Mouse (Mus musculus): ENCODE measurements around the gene Rgl1. TPM values are rescaled to one million over a fixed set of nuclear protein-coding genes. Genes with fewer than 3 reads are reported as not detected.

Gene Rgl1
- total RNA-seq, 2 experiments from 2014 or later: 50.8 to 60.7 TPM

DNA sequence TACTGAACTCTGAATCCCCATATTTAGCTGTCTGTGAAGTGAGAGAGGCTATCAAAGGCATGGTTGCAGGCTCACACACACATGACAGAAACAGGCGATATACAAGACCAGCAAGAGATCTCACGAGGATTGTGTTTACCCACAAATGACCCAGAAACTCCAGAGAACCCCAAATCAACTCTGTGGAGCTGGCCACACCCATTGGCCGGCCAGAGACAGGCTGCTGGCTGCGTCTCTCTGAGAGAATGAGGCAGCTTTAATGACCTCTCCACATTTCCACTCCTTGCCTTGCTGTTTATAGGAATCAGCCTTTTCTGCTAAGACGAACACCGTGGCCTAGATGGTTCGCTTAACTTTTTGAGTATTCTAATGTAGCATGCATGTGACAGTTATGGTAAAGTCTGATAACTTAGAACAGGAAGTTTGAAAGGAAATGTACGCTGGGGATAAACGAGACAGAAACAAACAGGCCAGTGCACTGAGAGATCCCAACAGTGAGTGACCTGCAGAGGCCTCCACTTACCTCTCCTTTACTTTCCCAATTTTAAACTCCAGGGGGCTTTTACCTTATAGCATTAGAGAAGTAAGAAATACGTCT is 148.3 kb downstream of the Rgl1 start:
- DNase-seq (ENCODE audit: low spot score in 2 of 2): no peak

DNA sequence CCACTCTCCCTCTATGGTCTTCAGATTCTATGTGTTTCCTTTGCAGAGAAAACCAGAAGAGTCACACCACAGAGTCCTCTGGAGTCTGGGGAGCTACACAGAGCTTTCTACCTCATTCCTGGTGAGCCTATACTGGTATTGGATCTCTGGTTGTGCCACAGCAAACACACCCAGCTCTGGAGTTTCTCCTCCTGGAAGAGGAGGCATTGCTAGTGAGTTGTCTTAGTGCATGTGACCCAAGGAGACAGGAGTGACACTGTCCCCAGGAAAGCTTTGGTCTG is 149.4 kb downstream of the Rgl1 start:
- DNase-seq (ENCODE audit: low spot score in 2 of 2): no peak

DNA sequence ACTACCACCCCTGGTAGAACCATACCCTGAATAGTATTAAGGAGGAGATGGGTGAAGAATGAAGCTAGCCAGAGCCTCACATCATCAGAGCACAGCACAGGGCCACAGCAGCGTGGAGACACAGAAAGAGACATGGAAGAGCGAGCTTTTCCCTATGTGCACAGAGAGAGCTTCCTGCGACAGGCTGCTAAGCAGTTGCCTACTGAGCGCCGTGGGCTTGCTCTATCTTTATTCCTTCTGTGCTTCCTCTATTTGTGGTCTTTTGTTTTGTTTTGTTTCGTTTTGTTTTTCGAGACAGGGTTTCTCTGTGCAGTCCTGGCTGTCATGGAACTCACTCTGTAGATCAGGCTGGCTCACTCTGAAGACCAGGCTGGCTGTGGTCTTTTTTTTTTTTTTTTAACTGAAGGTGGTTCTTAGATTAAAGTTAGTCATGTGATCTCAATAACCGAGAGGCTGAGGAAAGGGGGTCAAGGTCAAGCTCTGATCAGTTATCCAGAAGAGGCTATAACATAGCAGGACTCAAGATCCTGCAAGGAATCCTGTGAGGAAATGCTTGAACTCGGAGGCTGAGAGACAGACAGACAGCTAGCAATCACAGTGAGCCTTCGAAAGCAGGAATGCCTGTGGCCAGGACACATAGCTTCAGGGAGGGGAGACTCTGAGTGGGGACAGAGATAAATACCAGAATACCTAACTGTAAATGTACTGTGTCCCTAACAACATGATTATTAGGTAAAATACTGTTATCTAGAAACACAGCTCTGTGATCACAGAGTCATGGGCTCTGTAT is 150.0 kb downstream of the Rgl1 start:
- no peak for DNase-seq (ENCODE audit: low spot score in 2 of 2)

- no peak for DNase-seq (ENCODE audit: low spot score in 2 of 2)
These were observed 151.3 kb downstream of the Rgl1 start for GRCm38 (mm10) chr1:152614743-152615380.

DNA sequence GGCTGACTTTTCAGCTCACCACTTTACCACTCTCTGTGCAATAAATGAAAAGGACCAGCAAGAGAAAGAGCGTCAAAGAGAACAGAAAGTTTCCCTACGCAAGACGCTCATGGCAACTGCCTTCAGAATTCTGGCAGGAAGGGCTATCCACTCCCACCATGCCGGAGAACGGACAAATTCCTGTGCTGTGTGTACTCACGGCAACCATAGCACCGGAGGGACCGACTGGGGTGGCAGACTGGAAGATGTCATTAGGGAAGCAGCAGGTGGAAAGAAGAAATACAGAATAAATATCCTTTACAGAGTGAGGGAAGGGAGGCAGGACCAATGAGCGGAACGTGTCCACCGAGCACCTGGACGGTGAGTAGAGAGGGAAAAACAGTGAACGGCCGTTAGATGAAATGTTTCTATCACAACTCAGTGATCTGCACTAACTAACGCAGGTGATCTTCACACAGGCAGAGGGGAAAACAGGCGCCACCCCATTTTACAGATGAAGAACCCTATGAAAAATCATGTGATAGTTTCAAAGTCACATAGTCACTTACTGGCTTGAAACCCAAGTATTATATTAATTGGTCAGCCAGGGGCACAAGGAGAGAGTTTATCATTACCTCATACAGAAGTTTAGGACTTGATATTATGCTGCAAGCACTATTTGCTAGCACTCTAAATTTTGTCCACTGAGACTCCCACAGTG is 152.8 kb downstream of the Rgl1 start:
- no peak for DNase-seq (ENCODE audit: low spot score in 2 of 2)

- no peak for DNase-seq (ENCODE audit: low spot score in 2 of 2)
These were observed 153.5 kb downstream of the Rgl1 start for GRCm38 (mm10) chr1:152612535-152613157.

GRCm38 (mm10) chr1:152609547-152609946 is 156.6 kb downstream of the Rgl1 start:
- no peak for DNase-seq (ENCODE audit: low spot score in 2 of 2)

- no peak for DNase-seq (ENCODE audit: low spot score in 2 of 2)
These were observed 157.1 kb downstream of the Rgl1 start for GRCm38 (mm10) chr1:152609006-152609405.

DNA sequence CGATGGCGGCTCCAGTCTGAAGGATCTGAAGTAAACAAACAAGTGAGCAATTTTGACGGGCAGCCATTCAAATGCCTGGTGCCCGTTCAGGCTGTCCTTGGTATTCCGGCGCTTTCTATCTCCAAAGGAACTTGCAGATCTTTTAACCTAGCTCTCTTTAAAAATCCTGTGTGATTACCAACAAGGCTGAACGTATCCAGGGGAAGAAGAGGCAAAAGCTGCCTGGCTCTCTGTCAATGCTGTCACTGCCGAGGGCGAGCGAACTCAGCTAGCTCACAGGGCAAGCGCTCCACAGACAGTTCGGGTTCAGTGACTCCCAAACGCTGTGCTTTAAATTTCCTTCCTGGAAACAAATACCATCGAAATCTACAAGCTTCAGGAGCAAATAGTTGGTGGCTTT is 158.4 kb downstream of the Rgl1 start:
- DNase-seq (ENCODE audit: low spot score in 2 of 2): no peak

- DNase-seq (ENCODE audit: low spot score in 2 of 2): no peak
These were observed 159.4 kb downstream of the Rgl1 start for GRCm38 (mm10) chr1:152606727-152607126.

- no peak for DNase-seq (ENCODE audit: low spot score in 2 of 2)
These were observed 160.1 kb downstream of the Rgl1 start for GRCm38 (mm10) chr1:152605895-152606625.

GRCm38 (mm10) chr1:152604147-152604546 is 162.0 kb downstream of the Rgl1 start:
- no peak for DNase-seq (ENCODE audit: low spot score in 2 of 2)

DNA sequence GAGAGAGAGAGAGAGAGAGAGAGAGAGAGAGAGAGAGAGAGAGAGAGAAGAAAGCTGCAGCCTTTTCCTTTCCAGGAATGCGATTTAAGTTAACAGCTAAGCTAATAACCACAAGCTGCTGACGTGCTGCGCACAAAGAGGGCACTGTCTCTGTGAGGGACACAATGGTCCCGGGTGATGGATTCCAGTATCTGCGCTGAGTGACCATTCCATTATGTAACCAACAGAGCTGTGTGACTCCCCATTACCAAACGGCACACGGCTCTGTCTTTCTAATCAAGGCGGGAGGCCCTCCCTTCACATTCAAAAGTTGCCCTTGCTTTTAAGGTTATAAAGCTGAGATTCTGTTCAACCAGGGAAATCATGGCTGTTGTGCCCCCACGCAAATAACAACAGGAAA is 162.5 kb downstream of the Rgl1 start:
- no peak for DNase-seq (ENCODE audit: low spot score in 2 of 2)

DNA sequence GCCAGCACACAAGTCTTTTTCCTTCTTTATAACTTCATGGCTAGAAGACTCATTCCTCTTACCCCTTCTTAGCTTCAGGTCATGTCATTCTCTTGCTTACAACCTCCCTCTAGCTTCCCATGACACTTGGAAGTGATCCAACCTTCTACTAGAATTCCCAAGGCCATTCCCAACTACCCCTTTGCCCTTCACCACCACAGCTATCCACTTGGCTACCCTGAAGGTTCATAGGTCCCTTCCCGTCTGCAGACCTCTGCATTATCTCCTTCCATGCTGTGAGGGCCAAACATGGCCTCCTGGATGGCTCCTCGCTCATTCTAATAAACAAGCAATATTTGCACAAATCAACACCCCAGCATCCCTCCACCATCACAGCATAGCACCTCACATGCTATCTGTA is 165.7 kb downstream of the Rgl1 start:
- DNase-seq (ENCODE audit: low spot score in 2 of 2): no peak

GRCm38 (mm10) chr1:152599347-152599746 is 166.8 kb downstream of the Rgl1 start:
- no peak for DNase-seq (ENCODE audit: low spot score in 2 of 2)

DNA sequence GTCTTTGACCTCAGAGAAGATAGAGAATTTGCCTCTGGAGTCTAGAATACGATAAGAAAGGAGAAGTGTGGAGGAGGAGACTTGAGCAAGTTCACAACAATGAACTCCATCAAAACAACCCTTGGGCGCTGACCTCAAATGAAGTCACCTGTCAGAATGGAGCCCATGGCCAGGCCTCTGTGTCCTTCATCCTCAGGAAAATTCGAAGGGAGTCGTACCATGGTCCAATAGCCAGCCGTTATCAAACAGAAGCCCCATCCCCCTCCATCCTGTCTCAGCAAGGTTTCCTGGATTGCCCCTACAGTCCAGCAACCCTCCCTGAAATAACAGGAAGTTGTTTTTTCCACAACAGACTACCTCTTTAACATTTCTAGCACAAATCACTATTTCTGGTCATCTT is 171.5 kb downstream of the Rgl1 start:
- no peak for DNase-seq (ENCODE audit: low spot score in 2 of 2)

DNA sequence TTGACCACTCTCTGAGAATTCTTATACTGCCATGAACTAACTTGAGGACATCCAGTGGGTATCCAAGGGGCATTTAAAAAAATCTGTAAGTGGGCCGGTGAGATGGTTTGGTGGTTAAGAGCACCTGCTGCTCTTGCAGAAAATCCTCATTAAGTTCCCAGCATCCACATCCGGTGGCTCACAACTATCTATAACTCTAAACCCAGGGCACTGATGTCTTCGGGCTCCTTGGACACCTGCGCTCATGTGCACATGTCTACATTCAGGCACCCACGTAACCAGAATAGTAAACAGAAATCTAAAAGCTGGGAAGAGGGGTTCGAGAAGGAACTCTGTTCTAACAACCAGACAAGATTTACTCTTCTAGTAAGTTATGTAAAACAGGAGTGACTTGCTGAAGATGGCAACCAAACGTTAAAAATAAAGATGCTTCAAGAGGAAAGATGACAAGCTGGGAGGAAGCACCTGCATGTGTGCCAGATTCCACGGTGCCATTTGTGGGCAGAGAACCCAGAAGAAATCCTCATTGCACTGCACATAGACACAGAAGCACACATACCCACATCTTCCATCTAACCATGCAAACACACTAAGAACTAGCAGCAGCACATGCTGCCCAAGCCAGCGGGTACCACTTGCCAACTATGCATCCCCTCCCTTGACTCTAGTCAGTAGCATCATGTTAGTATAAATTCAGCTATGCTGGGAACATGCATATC is 172.2 kb downstream of the Rgl1 start:
- DNase-seq (ENCODE audit: low spot score in 2 of 2): no peak

GRCm38 (mm10) chr1:152593382-152593781 is 172.8 kb downstream of the Rgl1 start:
- no peak for DNase-seq (ENCODE audit: low spot score in 2 of 2)

DNA sequence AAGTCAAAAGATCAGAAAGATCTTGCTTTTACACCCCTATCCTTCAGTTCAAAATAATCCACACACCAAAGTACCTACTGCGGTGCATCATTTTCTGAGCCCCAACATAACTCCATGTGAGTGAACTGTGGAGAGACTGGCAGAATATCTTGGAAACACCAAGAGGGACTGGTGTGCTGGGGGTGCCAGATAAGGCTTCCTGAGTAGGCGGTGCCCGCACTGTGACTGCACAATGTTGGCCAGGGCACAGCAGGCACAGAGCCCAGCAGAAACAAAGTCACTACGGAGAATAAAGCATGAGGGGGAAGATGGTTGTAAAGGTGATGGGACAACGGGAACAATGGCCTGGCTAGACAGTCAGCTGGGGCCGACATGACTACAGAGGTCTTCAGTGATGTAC is 173.5 kb downstream of the Rgl1 start:
- DNase-seq (ENCODE audit: low spot score in 2 of 2): no peak

GRCm38 (mm10) chr1:152591746-152592498 is 174.2 kb downstream of the Rgl1 start:
- no peak for DNase-seq (ENCODE audit: low spot score in 2 of 2)
